Mouse (Mus musculus): ENCODE data around the gene Cplx2.

DNA sequence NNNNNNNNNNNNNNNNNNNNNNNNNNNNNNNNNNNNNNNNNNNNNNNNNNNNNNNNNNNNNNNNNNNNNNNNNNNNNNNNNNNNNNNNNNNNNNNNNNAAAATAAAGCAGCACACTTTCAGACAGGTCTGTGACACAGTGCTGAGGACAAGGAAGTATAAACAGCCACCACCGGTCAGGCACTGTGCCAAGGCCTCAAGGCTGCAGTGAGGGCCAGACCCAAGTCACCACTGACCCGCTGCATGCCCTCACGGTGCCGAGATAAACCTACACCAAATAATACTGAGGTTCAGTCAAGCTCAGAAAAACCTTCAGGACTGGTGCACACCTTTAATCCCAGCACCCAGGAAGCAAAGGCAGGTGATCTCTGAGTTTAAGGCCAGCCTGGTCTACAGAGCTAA, 13.7 kb upstream of the Cplx2 start:
- TF ChIP-seq EP300 (IDR thresholded peaks at IDR 0.05; ENCODE audit: low read depth): no peak
- no peak for TF ChIP-seq CTCF (IDR thresholded peaks at IDR 0.05; ENCODE audit: low read depth)
